Mouse (Mus musculus): ENCODE data around the gene Tuft1. TPM values are rescaled to one million over a fixed set of nuclear protein-coding genes. Genes with fewer than 3 reads are reported as not detected.

Gene Tuft1
- 3.9 and 5.2 TPM in 2 replicates for polyA plus RNA-seq (2012; rRNA removed)

GRCm38 (mm10) chr3:94658740-94659095 is at the start of gene Tuft1:
Tuft1 (minus strand) TSS chr3:94658872.

GRCm38 (mm10) chr3:94693329-94693825 is 34.7 kb upstream of the Tuft1 start, which contains the start of gene Selenbp2:
Selenbp2 (plus strand) TSS chr3:94693556.

DNA sequence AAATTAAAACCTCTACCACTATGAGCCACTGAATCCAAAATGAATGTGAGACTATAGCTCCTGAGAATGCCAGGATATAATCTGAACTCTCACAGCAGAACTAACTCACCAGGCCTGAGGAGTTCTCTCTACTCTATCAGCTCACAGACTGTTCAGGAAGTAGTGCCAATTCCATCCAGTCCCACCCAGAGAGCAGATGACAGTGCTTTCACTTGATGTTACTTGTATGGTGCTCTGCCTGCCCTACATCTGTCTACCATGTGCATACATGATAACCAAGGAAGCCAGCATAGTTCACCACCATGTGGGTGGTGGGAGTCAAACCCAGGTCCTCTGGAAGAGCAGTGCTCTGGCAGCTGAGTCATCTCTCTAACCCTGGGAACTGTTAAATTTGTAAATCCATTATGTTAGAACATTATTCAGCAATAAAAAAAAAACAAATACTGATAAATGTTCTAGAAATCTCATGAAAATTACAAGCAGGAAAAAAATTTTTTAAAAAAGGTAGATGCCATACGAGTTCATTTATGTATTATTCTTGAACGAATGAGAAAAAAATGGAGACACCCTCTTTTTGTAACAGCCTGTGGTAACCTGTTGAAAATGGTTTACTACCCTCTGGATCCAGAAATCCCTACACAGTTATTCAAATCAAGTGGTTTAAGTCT is 16.0 kb downstream of the Tuft1 start, which contains the start of gene Gm10972:
Gene Gm10972 (plus strand): TSS at position 618 of the 668 bp plus-strand sequence.

GRCm38 (mm10) chr3:94582456-94582891 is 76.2 kb downstream of the Tuft1 start, which contains the start of gene Snx27:
Snx27 (minus strand) TSS chr3:94582716.

Other genes with a start within 250 kb of the Tuft1 start
- gene Tdrkh, start 245.6 kb downstream of the Tuft1 start, polyA plus RNA-seq (2012; rRNA removed) = 18.3 and 22.8 TPM in 2 replicates
- 51.2 and 52.9 TPM in 2 replicates for gene Mrpl9, start 215.6 kb downstream of the Tuft1 start, polyA plus RNA-seq (2012; rRNA removed)
- 0.44 and 0.51 TPM in 2 replicates for gene Oaz3, start 215.0 kb downstream of the Tuft1 start, polyA plus RNA-seq (2012; rRNA removed)
- gene Celf3, start 180.6 kb downstream of the Tuft1 start, polyA plus RNA-seq (2012; rRNA removed) = 535 and 550 TPM in 2 replicates
- 5.1 and 6.3 TPM in 2 replicates for gene Riiad1, start 178.5 kb downstream of the Tuft1 start, polyA plus RNA-seq (2012; rRNA removed)
- 37.2 and 40.8 TPM in 2 replicates for gene Snx27, start 76.2 kb downstream of the Tuft1 start, polyA plus RNA-seq (2012; rRNA removed)
- not detected in 2 replicates for gene Gm10972, start 15.8 kb downstream of the Tuft1 start, polyA plus RNA-seq (2012; rRNA removed)
- gene Selenbp2, start 34.7 kb upstream of the Tuft1 start, polyA plus RNA-seq (2012; rRNA removed) = 0.26 and 0.66 TPM in 2 replicates
- 5.9 and 6.6 TPM in 2 replicates for gene Cgn, start 127.6 kb upstream of the Tuft1 start, polyA plus RNA-seq (2012; rRNA removed)
- 63.8 and 67.6 TPM in 2 replicates for gene Pogz, start 178.7 kb upstream of the Tuft1 start, polyA plus RNA-seq (2012; rRNA removed)
- gene Psmb4, start 228.1 kb upstream of the Tuft1 start, polyA plus RNA-seq (2012; rRNA removed) = 395 and 399 TPM in 2 replicates

All from central nervous system, embryonic 14 days (tissue).